Mouse (Mus musculus): Measurements from ENCODE around the gene 1810062G17Rik. TPM values are rescaled to one million over a fixed set of nuclear protein-coding genes. Genes with fewer than 3 reads are reported as not detected.

1810062G17Rik gene
- total and polyA plus RNA-seq, 3 experiments, result 1.4 to 2.2 (median 1.9) TPM

DNA sequence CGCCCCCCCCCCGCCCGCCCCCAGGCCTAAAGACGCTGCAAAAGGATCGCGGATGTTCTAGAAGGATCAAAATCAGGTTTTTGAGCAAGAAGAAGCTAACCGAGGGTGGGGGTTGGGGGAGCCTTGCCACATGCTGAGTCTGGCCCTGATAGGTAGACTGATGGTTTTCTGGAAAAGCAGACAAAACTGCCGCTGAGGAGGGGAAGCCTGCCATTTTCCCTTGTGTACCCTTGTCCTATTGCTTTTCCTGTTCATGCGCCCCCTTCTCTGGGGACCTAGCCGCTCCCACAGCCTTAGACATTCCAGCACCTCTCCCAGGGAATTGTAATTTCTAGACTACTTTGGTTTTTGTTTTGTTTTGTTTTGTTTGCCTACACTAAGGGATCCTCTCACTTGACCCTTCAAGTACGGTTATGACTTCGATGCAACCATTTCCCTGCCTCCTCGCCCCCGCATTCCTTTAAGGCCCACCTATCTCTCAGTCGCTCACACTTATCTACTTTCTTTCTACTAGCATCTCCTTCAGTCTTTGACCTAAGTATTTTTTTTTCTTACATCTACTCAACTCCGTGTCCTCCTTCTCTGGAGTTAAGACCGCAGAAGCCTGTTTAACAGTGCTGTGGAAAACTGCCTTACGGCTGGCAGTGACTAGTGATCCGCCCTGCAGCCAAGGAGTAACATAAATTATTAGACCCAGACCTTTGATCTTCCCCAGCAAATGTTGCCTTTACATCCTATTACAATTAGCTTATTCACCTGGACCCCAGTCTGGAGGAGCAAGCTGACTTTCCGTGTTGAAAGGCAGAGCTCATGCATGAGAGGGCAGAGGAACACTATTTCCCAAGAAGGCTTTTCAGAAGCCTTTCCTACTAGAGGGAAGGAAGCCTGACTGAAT is 771 bp downstream of the 1810062G17Rik start:
- peak; percentile 45 for DNase-seq

DNA sequence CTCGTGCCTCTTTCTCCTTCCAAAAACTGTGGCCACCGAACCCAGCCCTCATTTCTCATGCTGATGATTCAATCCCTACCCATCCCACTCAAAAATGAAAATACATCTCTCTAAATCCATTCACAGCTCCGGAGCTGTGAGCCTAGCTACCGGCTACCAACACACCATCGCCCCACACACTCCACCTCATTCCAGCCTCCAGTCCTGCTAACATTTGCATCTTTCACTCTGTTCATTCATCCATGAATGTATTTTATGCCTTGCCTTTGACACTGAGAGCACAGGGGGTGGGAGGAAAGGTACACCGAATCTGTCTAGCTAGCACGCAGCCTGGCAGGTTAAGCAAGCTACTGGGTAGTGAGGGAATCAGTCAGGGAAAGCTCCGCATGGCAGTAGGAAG is 3.0 kb downstream of the 1810062G17Rik start:
- no peak for DNase-seq

DNA sequence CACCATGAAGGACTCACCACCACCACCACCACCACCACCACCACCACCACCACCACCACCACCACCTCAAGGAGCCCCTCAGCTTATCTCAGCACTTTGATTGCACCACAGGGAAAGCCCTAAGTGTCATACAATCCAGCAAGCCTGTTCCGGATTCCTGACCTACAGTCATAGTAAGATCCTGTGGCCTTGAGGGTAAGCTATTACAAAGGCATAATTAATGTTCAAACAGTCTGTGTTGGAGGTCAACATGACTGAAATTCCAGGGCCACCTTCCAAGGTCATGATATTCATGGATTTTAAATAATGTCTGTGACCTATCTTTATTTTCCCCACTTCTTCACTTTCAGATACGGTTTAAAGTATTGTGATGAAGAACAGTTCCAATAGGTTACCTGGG is 4.7 kb downstream of the 1810062G17Rik start:
- DNase-seq, result peak; percentile 67

DNA sequence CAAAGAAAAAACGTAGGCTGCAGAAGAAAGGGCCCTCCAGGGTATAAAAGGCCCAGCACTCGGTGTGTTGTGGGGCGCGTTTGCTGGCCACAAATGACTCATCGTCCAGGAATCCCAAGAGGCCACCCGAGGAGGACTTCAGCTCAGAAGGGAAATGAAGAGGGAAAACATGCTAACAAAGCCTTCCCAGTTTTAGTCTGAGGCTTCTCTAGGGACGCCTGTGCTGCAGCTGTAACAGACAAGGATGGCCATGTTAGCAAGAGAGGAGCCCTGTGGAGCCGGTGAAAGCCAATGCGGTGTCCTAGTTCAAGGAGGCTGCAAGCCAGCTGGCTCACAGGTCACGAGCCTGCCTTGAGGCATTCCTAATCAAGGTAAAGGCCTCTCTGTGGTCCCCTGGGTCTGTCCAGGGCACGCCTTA is 6.0 kb downstream of the 1810062G17Rik start:
- peak; percentile 84 for DNase-seq

DNA sequence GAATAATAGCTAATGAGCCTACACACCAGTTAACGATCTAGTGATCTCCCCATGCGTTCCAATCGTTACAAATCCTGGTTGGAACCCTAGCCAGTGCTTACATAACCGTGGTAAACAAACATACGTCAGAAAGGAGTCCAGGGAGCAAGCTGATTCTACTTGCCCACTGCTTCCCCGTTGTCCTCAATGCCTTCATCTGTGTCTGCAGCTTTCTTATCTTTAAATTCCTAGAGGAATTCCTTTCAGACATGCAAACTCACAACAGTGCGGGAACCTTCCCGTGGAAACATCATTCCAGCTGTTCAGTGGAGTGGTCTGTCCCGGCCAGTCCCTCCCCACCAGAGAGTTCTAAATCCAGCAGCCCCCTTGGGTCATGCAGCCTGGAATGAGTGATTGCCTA is 7.2 kb downstream of the 1810062G17Rik start:
- DNase-seq, result no peak

DNA sequence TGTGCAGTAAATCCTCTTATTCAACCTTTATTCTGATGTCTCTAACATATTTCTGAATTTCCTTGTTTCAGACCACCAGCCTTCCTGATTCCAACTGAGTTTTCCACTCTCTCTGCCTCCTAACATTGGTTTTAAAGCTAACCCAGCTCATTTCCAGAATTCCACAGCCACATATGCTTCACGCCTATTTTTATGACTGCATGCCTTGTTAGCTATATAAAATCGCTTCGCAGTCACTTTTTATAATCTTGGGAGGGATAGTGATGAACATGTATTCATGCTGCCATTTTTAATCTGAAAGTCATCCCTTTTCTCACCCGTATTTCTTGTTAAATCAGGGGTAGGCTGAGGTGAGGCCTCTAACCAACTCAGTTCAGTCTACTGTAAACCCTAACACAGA is 8.6 kb downstream of the 1810062G17Rik start:
- no peak for DNase-seq

DNA sequence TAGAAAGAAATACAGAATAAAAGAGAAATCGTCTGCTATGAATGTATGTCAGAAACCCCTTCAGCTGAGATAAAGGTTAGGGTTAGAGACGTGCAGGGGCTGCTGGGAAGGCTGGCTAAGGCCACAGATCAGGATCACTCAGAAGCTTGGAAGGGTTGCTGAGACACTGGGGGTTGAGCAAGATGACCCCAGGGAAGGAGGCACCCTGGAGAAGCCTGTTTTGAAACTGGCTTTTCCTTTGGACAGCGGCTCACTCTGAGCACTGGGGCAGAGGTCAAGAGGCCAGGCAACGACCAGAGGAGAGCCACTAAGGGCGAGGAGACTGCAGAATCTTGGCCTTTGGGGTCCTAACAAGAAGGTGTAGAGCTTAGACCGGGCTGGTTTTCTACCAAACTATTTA is 10.4 kb downstream of the 1810062G17Rik start:
- DNase-seq, result peak; percentile 50

DNA sequence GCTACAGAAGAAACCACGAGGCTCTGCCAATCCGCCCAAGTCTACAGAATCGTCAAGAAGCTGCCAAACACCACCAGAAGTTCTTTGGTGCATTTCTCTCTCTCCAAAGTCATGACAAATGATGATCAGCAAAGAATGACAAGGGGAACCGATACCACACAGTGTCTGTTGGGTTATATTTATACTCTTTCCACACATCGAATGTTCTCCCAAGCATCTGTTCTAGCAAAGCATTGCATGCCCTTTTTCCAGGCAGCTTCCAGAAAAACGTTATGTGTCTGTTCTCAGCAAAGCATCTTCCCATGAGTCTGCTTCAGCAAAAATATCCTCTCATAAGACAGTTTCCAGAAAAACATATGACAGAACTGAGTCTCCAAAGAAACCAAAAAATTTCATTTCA is 11.1 kb downstream of the 1810062G17Rik start:
- DNase-seq, result no peak

DNA sequence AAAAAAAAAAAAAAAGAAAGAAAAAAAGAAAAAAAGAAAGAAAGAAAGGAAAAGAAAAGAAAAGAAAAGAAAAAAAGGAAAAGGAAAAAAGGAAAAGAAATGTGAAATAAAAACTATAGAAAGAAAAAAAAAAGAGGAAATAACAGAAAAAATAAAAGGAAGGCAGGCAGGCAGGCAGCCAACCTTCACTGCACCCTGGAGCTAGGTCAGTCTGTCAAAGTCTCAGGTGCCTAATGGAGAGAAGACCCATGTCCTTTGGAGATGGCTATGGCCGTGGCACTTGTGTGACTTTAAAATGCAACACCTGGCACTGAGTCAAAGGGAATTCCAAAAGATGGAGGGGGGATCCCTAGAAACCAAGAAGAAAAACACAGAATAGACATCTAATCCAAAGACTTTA is 12.6 kb downstream of the 1810062G17Rik start:
- no peak for DNase-seq

DNA sequence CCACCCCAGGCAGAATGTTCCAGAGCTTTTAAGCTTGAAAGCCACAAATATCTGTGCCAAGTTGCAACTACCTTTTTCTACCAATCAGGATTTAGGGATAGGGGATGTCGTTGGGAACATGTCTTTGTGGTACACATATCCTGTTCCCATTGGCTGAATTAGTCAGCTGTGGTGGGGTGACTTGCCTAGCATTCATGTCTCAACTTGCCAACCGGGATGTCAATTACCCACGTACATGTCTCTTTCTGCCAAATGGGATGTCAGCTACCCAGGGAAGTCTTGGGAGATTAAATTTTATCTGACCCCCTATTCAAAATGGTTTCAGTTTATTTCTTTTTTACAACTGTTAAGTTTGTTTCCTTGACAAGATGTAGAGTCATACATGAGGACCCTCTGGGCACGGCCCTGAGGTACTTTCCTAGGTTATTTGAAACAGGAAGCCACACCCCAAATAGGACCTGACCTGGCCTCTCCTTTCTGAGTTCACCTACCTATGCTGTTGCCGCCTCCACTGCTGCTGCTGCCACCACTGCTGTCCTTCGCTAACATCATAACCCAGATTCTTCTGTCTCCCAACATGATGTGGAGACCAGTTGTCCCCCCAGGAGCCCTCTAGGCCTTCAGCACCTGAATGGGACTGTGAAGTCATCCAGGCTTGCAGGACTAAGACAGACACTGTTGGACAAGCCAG is 13.3 kb downstream of the 1810062G17Rik start:
- no peak for DNase-seq

DNA sequence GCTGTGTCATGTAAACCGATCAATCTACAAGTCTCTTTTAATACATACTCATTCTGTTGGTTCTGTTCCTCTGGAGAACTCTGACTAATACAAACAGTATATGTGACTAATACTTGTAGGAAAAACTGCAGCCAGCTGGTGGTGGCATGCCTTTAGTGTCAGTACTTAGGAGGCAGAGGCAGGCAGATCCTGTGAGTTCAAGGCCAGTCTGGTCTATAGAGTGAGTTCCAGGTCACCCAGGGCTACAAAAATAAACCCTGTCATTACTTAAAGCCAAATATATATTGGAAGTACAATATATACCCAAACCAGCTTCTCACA is 13.8 kb downstream of the 1810062G17Rik start:
- DNase-seq, result no peak

DNA sequence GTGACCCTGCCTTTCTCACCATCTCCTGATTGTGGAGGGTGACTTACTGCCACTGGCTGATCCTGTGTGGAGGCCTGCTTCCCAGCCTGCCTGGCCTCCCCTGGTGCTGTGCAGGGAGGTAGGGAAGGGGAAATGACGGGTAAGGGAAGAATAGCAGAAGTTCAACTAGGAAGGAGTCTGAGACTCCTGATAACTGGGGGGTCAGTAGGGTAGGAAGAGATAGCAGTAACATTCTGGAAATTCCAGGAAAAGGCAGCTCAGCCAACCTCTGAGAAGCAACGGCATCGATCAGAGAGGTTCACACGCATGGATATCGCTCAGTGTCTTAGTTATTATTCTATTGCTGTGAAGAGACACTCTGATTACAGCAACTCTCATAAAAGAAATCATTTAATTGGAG is 15.8 kb downstream of the 1810062G17Rik start:
- DNase-seq, result no peak

DNA sequence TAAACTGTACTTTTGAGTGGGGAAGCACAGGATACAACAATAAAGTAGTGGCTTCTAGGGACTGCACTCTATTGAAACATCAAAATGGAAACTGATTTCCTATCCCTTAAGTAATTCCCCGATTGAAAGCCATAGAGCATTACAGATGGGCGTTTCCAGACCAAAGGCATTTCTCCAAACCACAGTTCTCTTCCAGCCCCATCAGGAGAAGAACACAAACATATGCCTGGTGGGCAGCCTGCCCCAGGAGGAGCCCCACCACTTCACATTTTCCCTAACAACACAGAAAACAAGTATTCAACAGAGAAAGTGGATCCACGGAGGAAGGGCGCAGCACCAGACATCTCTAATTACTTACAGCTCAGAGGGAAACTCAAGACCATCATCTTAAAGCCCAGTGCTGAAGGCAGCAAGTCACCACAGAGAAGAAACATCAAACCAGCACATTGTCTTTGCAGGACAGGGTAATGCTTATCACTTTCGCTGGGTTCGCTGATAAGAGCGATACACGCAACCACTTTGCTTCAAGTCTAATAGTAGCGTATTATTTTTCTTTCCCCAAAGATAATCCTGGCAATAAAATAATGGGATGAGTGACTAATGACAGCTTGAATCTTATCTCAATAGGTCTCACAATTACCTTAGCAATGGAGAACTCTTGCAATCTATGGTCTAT is 17.1 kb downstream of the 1810062G17Rik start:
- no peak for DNase-seq

DNA sequence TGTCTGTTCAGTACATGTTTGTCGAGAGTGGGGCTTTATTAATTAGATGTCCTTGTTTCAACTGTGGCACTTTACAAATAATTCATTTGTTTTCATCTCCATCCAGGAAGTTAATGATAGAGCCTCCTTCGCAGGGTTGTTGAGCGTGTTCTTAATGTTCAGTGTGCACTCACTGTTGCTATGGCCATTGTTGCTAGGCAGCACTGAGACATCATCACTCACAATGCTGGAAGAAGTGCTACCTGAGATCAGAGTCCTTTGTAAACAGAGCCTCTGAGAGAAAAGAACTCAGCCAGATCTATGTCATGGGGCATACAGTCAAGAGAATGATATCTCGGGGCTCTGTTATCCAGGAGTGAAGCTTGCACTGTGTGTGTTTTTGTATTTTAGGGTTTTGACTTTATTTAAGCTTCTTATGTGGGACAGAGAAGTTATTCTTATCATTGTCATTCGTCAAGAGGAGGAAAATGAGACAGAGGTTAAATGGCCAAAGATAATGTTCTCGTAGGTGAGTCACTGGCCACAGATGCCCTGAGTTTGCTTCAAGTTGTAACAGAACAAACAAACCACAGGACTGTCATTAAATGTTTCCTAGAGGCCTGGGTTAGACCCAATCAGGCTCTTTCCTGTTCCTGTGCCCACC is 18.0 kb downstream of the 1810062G17Rik start:
- DNase-seq, result no peak

DNA sequence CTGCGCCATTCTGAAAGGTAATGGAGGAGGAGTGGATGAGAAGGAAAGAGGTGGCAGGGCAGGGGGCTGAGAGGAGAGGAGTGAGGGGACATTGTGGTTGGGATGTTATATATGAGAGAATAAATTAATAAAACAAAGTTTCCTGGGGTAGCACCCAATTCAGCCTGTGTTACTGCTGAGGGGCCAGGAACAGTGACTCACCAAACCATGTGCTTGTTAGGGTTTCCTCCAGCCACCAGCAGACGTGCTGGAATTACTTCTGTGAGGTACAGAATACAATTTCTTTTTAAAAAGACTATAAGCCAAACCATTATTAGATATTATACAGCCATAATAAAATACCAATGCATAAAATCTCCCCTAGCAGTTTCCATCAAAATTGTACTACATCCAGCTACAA is 18.9 kb downstream of the 1810062G17Rik start:
- no peak for DNase-seq

DNA sequence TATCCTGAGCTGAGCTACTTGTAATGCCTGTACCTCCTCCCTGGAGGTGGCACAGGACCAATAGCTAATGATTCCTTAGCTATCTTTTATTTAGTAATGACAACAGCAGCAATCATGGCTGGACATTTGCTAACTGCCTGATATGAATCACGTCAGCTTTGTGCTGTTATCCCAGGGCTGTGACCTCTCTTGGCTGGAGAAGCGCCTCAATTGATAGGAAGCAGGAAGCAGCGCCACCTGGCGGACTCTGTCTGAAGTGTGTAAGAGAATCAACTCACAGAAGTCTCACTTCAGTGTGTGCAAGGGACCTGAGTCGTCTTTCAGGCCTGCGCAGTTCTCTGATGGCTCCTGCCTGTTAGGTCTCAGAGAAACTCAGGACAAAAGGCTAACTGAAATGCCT is 19.7 kb downstream of the 1810062G17Rik start:
- peak; percentile 91 for DNase-seq

DNA sequence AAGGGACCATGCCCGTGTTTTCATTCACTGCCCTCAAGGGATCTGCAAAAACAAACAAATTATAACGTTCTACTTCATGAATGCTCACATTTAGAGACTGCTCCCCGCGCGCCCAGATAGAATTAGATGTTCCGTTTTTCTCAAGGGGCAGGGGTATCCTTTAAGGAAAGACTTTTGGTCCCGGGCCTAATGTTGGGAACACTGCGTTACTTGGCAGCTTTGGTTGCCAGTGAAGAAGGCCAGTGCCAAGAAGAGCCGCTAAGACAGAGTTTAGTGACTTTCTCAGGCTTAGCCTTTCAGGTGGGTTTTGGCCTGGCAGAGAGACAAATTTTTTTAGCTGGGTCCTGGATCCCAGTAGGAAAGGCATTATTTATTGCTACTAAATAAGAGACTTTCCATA is 20.5 kb downstream of the 1810062G17Rik start:
- no peak for DNase-seq

DNA sequence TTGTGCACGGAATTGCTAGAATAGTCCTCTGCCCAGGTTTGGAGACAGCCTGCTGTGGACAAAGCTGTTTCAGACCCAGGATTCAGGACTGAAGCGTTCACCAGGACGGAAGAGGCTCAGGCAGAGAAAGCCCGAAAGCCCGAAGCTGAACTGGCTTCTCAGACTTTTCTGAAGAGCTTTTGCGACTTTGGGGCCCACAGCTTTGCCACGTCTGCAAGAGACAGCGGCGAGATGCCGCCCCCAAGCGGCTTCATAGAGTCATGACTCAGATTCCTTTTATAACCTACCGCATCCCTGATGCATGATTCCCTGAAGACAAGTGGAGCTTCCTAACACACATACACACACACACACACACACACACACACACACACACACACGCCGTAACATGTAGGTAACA is 21.0 kb downstream of the 1810062G17Rik start:
- peak; percentile 72 for DNase-seq

DNA sequence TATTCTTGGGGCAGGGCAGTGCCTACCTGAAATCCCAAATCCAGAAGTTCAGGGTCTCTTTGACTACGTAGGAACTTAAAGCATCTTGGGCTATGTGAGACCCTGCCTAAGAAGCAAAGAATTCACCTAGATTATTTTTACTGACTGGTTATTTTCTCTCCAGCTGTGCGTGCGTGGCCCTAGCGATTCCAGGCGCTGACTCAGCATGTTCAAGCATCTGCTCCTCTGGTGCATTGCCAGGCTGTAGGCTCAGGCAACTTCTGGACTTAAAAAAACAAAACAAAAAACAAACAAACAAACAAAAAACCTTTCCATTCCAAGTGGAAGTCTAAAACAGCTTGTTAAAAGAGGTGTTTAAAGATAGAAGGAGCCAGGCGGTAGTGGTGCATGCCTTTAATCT is 22.5 kb downstream of the 1810062G17Rik start:
- DNase-seq, result no peak

DNA sequence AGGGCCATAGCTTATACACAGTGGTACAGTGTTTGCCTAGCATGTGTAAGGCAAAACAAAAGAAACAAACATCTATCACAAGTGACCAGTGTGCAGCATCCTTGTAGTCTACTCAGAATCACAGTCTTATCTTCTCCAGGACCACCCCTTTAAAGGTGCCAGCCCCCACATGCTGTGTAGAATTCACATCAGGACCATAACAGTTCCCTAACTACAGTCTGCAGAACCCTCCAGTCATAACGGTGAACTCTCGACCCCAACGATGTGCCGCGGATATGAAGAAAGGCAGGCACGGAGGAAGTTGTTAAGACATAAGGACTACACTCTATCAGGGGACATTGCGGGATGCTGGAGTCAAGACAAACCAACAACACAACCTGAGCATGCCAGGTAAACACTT is 23.7 kb downstream of the 1810062G17Rik start:
- no peak for DNase-seq

DNA sequence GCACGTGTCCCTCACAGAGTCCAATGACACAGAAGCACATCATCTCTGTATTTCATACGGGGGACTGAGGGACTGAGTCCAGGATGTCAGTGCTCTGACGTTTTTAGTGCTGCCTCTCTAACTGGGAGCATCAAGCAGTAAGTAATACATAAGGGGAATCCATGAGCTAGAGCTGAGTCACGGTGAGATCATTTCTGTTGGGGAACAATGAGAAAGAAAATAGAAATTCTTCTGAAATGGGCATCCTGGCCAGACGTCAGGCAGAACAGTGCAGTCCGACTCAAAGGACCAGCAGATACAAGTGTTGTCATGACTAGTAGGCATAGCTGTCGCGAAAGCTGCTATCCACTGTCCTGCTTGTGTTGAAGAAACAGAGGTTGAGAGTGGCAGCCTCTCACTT is 25.2 kb downstream of the 1810062G17Rik start:
- no peak for DNase-seq

DNA sequence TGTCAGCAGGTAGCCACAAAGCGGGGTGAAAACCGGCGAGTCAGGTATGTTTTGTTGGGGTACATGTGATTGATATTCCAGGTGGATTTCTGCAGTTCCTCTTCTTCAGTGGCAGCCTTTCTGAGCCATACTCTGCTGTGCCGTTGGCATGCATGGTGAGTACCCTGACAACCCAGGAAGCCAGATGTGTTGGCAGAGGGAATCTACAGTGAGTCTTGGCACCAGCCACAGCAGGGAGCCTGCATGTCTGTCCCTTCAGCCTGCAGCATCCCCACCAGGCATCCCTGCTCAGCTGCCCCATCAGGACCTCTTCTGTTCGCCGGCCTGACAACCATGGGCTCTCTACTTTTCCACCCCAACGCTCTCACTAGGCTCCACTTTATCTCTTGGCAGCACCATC is 25.8 kb downstream of the 1810062G17Rik start:
- no peak for DNase-seq

DNA sequence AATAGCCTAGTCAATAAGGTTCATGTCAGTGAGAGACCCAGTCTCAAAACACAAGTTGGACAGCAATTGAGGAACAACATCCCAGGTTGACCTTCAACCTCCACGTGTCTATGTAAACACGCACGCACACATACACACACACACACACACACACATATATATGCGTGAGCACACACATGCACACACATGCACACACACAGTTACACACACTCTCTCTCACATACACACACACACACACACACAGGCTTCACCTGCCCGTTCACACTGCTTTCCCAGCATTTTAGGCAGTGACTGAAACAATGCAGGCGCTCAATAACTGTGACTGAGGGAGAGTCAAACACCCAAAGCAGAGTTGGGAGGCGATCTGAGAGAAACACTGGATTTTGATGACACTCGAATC is 29.6 kb downstream of the 1810062G17Rik start:
- no peak for DNase-seq
